Mouse (Mus musculus): ENCODE results near the gene Atad1. TPM values are rescaled to one million over a fixed set of nuclear protein-coding genes. Genes with fewer than 3 reads are reported as not detected.

Atad1 gene
- polyA plus RNA-seq, 1 experiment from 2014 or later, result 63.7 TPM

DNA sequence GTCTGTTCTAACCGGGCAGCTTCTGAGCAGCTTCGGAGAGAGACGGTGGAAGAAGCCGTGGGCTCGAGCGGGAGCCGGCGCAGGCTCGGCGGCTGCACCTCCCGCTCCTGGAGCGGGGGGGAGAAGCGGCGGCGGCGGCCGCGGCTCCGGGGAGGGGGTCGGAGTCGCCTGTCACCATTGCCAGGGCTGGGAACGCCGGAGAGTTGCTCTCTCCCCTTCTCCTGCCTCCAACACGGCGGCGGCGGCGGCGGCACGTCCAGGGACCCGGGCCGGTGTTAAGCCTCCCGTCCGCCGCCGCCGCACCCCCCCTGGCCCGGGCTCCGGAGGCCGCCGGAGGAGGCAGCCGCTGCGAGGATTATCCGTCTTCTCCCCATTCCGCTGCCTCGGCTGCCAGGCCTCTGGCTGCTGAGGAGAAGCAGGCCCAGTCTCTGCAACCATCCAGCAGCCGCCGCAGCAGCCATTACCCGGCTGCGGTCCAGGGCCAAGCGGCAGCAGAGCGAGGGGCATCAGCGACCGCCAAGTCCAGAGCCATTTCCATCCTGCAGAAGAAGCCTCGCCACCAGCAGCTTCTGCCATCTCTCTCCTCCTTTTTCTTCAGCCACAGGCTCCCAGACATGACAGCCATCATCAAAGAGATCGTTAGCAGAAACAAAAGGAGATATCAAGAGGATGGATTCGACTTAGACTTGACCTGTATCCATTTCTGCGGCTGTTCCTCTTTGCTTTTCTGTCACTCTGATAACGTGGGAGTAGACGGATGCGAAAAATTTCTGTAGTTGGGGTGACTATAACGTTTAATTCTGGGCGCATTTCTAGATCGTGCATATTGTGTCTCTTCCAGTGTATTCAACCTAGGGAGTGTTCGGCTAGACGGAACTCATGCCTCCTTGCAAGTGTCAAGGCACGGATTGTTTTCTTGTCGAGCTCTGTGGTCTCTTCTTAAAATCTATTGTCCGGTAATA lies 18.5 kb upstream of the Atad1 start:
- Histone ChIP-seq H3K9ac (peak overlapping the region; percentile 99), H3K4me2 (replicated peaks) (peak overlapping the region; percentile 90), H3K27me3 (peaks cover 21% of the 10 kb centered on the region), H3K9me3 (no peaks in the 10 kb centered on the region), H3K27ac (peak overlapping the region; percentile 99), H3K4me1 (peaks cover 29% of the 10 kb centered on the region), H3K36me3 (no peaks in the 10 kb centered on the region; the same call in 1 of the 2 replicates), H3K4me3 (peak overlapping the region; percentile 96)
- 0 out of 2 replicates have a peak, but pooled peaks have one; percentile 2 for ATAC-seq (ENCODE audit: low FRiP score, low read depth)
- under 1% methylated on average over 42 of the region's 69 CpGs for WGBS

- 0% methylated on average over 45 of the region's 77 CpGs for WGBS
- Histone ChIP-seq H3K4me1 (peaks cover 29% of the 10 kb centered on the region), H3K9me3 (no peaks in the 10 kb centered on the region), H3K36me3 (no peaks in the 10 kb centered on the region), H3K9ac (peak within 1 kb of the TSS; percentile 99), H3K4me3 (peak within 1 kb of the TSS; percentile 96), H3K4me2 (replicated peaks) (peak within 1 kb of the TSS; percentile 90), H3K27ac (peak within 1 kb of the TSS; percentile 99), H3K27me3 (peaks cover 25% of the 10 kb centered on the region)
- ATAC-seq (ENCODE audit: low FRiP score, low read depth), result peak; percentile 91
Measured at GRCm38 (mm10) chr19:32756900-32757725, 17.5 kb upstream of the Atad1 start, which contains the start of gene Pten. Gene Pten (plus strand): TSS chr19:32757497.

DNA sequence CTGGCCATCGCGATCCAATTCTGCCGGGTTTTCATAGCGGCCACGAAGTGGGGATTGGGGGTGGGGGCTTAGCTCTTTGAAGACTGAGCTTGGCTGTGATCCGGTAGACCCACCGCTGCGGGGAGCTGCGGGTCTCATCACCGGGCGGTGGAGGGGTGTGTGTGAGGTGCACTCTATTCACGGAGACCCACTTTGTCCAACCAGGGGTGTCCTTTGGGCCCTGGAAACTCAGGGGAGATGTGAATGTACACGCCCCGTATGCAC lies 17.0 kb upstream of the Atad1 start:
- ATAC-seq (ENCODE audit: low FRiP score, low read depth), result peak; percentile 41

DNA sequence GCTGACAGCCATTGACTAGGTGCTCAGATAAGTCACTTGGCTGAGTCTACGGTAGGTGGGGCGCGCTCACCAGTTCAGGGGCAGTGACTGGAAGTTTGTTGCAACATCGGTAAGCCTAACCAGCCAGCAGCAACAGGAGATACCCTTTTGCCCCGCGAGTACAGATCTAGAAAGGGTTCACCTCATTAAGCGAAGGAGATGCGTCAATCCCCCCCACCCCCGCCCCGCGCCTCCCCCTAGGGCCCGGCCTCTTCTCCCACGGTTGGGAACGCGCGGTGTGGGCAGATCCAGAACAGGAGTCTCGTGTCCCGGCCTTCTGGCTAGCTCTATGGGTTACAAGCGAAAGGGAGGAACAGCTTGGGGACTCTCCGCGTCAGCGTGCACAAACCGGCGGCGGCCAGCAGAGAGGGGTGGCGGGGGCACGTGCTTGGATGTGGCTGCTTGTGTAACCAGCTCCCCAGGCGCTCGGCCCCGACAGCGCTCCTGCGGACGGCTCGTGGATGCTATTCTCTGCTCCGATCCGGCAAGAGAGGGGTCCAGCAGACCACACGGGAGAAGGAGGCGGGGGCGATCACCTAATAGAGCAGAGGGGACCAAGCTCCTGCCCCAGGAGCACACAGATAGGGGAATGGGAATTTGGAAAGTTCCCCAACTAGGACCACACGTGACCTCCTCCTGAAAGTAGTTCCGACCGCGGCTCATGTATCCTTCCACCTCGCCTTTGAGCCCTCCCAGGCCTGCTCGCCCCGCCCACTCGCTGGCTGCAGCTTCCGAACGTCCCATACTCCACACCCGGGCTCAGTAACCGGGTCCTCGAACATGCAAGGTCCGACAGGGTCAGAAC lies 16.4 kb upstream of the Atad1 start:
- Histone ChIP-seq H3K4me3 (peak overlapping the region; percentile 96), H3K36me3 (no peaks in the 10 kb centered on the region), H3K9ac (peak overlapping the region; percentile 79), H3K27me3 (peaks cover 25% of the 10 kb centered on the region), H3K9me3 (no peaks in the 10 kb centered on the region), H3K4me1 (peaks cover 26% of the 10 kb centered on the region), H3K4me2 (replicated peaks) (peak overlapping the region; percentile 90), H3K27ac (peak overlapping the region; percentile 86)
- WGBS, result under 1% methylated on average over 53 of the region's 53 CpGs
- peak; percentile 83 for ATAC-seq (ENCODE audit: low FRiP score, low read depth)

More for the DNA sequence above, 17.0 kb upstream of the Atad1 start:
- H3K9ac ChIP-seq, result peak overlapping the region; percentile 79
- peak overlapping the region; percentile 90 for H3K4me2 ChIP-seq (replicated peaks)
- no peaks in the 10 kb centered on the region for H3K36me3 ChIP-seq
- H3K4me3 ChIP-seq, result peak overlapping the region; percentile 96
- H3K27ac ChIP-seq, result peak overlapping the region; percentile 86
- peaks cover 25% of the 10 kb centered on the region for H3K27me3 ChIP-seq
- no peaks in the 10 kb centered on the region for H3K9me3 ChIP-seq
- peaks cover 29% of the 10 kb centered on the region for H3K4me1 ChIP-seq
- under 1% methylated on average over 14 of the region's 14 CpGs for WGBS

DNA sequence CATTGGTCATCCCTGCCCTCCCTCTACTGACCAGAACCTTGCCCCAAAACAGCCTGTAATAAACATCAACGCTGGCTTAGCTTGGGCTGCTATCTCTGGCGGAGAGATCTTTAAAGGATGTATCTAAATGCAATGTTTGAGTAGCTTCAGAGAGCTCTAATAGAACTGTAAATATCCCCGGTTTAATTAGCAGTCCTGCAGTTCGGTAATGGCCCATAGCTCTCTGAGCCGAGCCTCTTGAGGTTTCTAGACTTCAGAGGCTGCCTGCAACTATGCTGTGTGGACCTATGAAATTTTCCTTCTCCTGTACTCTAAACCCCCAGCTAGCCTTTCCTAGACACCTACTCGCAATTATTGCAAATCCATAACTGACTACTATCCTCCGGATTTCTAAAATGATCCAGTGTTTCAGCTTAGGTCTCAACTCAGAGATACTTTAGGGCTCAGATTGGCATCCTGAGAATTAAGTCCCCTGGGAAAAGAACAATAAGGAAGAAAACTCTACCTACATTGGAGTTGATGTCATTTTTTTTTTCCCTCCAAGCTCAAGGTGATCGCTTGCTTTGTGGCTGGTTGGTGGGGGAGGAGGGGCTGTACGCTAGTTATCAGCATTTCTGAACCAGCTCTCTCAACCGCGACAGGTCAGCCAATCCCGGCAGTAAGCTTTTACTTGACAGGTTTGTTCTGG lies 15.7 kb upstream of the Atad1 start:
- Histone ChIP-seq H3K27me3 (peaks cover 25% of the 10 kb centered on the region), H3K36me3 (no peaks in the 10 kb centered on the region), H3K4me2 (replicated peaks) (peak overlapping the region; percentile 90), H3K9me3 (no peaks in the 10 kb centered on the region), H3K27ac (no peak overlapping the region), H3K9ac (peak overlapping the region; percentile 79), H3K4me3 (peak overlapping the region; percentile 96), H3K4me1 (peaks cover 20% of the 10 kb centered on the region)
- 4% methylated on average over 12 of the region's 12 CpGs for WGBS
- ATAC-seq (ENCODE audit: low FRiP score, low read depth), result no peak

- no peak overlapping the region; the same call in 1 of the 2 replicates for H3K4me3 ChIP-seq
- no peaks in the 10 kb centered on the region for H3K9me3 ChIP-seq
- 23% methylated on average over 15 of the region's 15 CpGs for WGBS
- H3K36me3 ChIP-seq, result no peaks in the 10 kb centered on the region
- ATAC-seq (ENCODE audit: low FRiP score, low read depth), result no peak
- no peak overlapping the region for H3K4me2 ChIP-seq (replicated peaks)
- H3K9ac ChIP-seq, result no peak overlapping the region
- H3K4me1 ChIP-seq, result peaks cover 14% of the 10 kb centered on the region
- H3K27ac ChIP-seq, result no peak overlapping the region
- H3K27me3 ChIP-seq, result peaks cover 25% of the 10 kb centered on the region
Measured at GRCm38 (mm10) chr19:32754188-32755000, 14.8 kb upstream of the Atad1 start.

GRCm38 (mm10) chr19:32753386-32753785 lies 13.8 kb upstream of the Atad1 start:
- H3K4me2 ChIP-seq (replicated peaks), result no peak overlapping the region
- no peak overlapping the region for H3K27ac ChIP-seq
- ATAC-seq (ENCODE audit: low FRiP score, low read depth), result no peak
- no peak overlapping the region for H3K9ac ChIP-seq
- peaks cover 10% of the 10 kb centered on the region for H3K4me1 ChIP-seq
- no peaks in the 10 kb centered on the region for H3K36me3 ChIP-seq
- no peak overlapping the region for H3K4me3 ChIP-seq
- H3K27me3 ChIP-seq, result peaks cover 25% of the 10 kb centered on the region
- 78% methylated on average over 3 of the region's 3 CpGs for WGBS
- no peaks in the 10 kb centered on the region for H3K9me3 ChIP-seq

DNA sequence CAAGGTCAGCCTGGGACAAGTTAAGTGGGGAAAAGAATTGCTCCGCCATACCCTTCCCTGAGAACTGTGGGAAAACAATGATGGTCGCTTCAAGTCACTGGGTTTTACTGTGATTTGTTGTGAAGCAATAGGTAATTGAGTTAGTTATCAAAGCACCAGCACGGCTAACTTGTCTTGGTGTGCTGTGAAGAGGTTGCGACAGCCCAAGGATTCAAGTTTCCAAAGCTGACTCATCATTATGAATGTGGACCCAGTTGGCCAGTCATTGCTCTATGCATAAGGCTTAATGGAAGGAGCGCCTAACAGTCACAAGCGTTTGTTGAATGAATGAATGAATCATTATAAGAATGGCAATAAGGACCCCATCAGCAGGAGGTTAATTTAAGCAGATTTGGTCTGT lies 12.8 kb upstream of the Atad1 start:
- no peak overlapping the region for H3K4me2 ChIP-seq (replicated peaks)
- H3K27me3 ChIP-seq, result peaks cover 25% of the 10 kb centered on the region
- no peak overlapping the region for H3K27ac ChIP-seq
- WGBS, result 94% methylated on average over 6 of the region's 6 CpGs
- peaks cover 10% of the 10 kb centered on the region for H3K4me1 ChIP-seq
- no peak for ATAC-seq (ENCODE audit: low FRiP score, low read depth)
- H3K4me3 ChIP-seq, result no peak overlapping the region
- H3K9ac ChIP-seq, result no peak overlapping the region
- H3K36me3 ChIP-seq, result no peaks in the 10 kb centered on the region
- H3K9me3 ChIP-seq, result no peaks in the 10 kb centered on the region

GRCm38 (mm10) chr19:32749425-32749824 lies 9.8 kb upstream of the Atad1 start:
- H3K4me3 ChIP-seq, result no peak overlapping the region
- no peak for ATAC-seq (ENCODE audit: low FRiP score, low read depth)
- no peak overlapping the region for H3K9ac ChIP-seq
- WGBS, result 17% methylated on average over 6 of the region's 6 CpGs
- 0 out of 2 replicates have a peak, but pooled peaks cover 2% of the 10 kb centered on the region for H3K4me1 ChIP-seq
- H3K36me3 ChIP-seq, result no peaks in the 10 kb centered on the region
- no peak overlapping the region for H3K4me2 ChIP-seq (replicated peaks)
- H3K9me3 ChIP-seq, result no peaks in the 10 kb centered on the region
- no peak overlapping the region for H3K27ac ChIP-seq
- peaks cover 15% of the 10 kb centered on the region for H3K27me3 ChIP-seq

DNA sequence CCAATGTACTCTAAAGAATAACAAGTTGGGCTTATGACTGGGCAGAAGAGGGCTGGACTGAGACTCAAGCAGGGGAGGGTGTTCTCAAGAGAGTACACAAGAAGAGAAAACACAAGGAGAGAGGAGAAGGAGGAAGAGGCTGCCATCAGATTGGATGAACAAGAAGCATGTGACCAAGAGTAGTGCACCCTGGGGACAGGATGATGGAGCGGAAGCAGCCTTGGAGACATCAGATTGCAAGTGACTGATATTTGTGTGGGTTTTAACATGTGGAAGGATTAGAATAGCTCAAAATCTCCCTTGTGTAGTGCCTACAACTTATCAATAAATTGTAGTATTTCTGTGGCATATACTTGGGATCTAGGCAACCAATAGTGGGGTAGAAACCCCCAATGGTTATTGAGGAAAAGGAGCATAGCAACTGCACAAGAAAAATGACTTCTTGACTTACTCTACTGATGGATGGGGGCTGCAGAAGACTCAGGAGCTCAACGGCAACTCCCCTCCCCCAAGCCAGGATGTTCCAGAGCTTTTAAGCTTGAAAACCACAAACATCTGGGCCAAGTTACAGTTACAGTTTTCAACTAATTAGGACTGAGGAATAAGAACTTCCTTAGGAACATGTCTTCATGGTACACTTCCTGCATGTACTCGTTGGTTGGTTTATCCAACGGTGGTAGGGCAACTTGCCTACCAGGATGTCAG lies 1.2 kb upstream of the Atad1 start:
- no peak overlapping the region for H3K27ac ChIP-seq
- H3K27me3 ChIP-seq, result no peaks in the 10 kb centered on the region
- ATAC-seq (ENCODE audit: low FRiP score, low read depth), result no peak
- no peaks in the 10 kb centered on the region for H3K9me3 ChIP-seq
- no peaks in the 10 kb centered on the region for H3K36me3 ChIP-seq
- H3K4me3 ChIP-seq, result no peak overlapping the region
- no peaks in the 10 kb centered on the region for H3K4me1 ChIP-seq
- H3K4me2 ChIP-seq (replicated peaks), result no peak overlapping the region
- 72% methylated on average over 4 of the region's 4 CpGs for WGBS
- no peak overlapping the region for H3K9ac ChIP-seq
